Mouse (Mus musculus) kidney, embryonic 16.5 days (tissue): Measurements from ENCODE around the gene Mpdu1. TPM values are rescaled to one million over a fixed set of nuclear protein-coding genes. Genes with fewer than 3 reads are reported as not detected.

Source experiments
- ATAC-seq: fragments of 200-750 bp; cut with Nextera tagmentation; 2 replicates; pipeline ENCODE4 v1.8.0; 2017; ENCODE audit warnings: moderate TSS enrichment; ENCODE audit not compliant: low FRiP score, low TSS enrichment
- H3K27ac ChIP-seq: fragments of 300-500 bp; sonication (generic); 2 replicates; pipeline ENCODE4 v1.5.1; 2014; ENCODE audit warnings: low read length
- H3K27me3 ChIP-seq: fragments of 300-500 bp; sonication (generic); 2 replicates; pipeline ENCODE4 v1.6.1; 2014; ENCODE audit warnings: low read length, control low read depth, mixed read lengths; ENCODE audit not compliant: insufficient read depth
- H3K36me3 ChIP-seq: fragments of 300-500 bp; sonication (generic); 2 replicates; pipeline ENCODE4 v1.6.1; 2014; ENCODE audit warnings: low read length, control low read depth, mixed read lengths; ENCODE audit not compliant: insufficient read depth
- H3K4me1 ChIP-seq: fragments of 300-500 bp; sonication (generic); 2 replicates; pipeline ENCODE4 v1.6.1; 2014; ENCODE audit warnings: low read length, control low read depth, mixed read lengths; ENCODE audit not compliant: insufficient read depth
- H3K4me2 ChIP-seq: fragments of 300-500 bp; sonication (generic); replicated peaks from 2 replicates; pipeline ENCODE4 v1.6.1; 2014; ENCODE audit warnings: low read depth, low read length
- H3K4me3 ChIP-seq: fragments of 300-500 bp; sonication (generic); 2 replicates; pipeline ENCODE4 v1.5.1; 2014; ENCODE audit warnings: mild to moderate bottlenecking, low read length
- H3K9ac ChIP-seq: fragments of 300-500 bp; sonication (generic); replicated peaks from 2 replicates; pipeline ENCODE4 v1.6.1; 2014; ENCODE audit warnings: low read length
- H3K9me3 ChIP-seq: fragments of 300-500 bp; sonication (generic); 2 replicates; pipeline ENCODE4 v1.6.1; 2016; ENCODE audit warnings: low read length, control low read depth
- WGBS: fragments of 180-500 bp; shearing (Covaris S2); extraction: QIAGEN DNeasy Blood & Tissue Kit; methylation state at CpG from one replicate; pipeline ENCODE4 v1.1.7; 2014; 5-methylcytosine and 5-hydroxymethylcytosine counted together
- microRNA counts: library from miRNA; unstranded; fragments of <30 nt; microRNA quantifications from one replicate; lab custom pipeline; 2016
- microRNA-seq: library from miRNA; unstranded; fragments of <30 nt; microRNA quantifications from one replicate; pipeline ENCODE4, GENCODE M21; 2016
- polyA plus RNA-seq: library from polyadenylated mRNA; unstranded; fragments of >200 nt; fragmentation: Nextera tagmentation; extraction: Ambion mirVana; gene quantifications from 2 replicates; pipeline ENCODE4 v1.2.1, GENCODE M21; 2015

The Mpdu1 gene
- polyA plus RNA-seq, 1 experiment from 2014 or later, result 84.0 TPM

- Histone ChIP-seq H3K27me3 (no peaks in the 10 kb centered on the region), H3K4me1 (peaks cover 4% of the 10 kb centered on the region; the same call in 1 of the 2 replicates), H3K36me3 (no peaks in the 10 kb centered on the region), H3K27ac (no peak overlapping the region), H3K9me3 (no peaks in the 10 kb centered on the region), H3K9ac (peak overlapping the region; percentile 53), H3K4me2 (peak overlapping the region; percentile 43; the same call in 1 of the 2 replicates), H3K4me3 (peak overlapping the region; percentile 8; the same call in 1 of the 2 replicates)
- no peak for ATAC-seq
- WGBS, result 12% methylated on average over 18 of the region's 19 CpGs
Measured at GRCm38 (mm10) chr11:69613553-69614256, 48.7 kb downstream of the Mpdu1 start.

- H3K9me3 ChIP-seq, result no peaks in the 10 kb centered on the region
- H3K4me1 ChIP-seq, result peaks cover 9% of the 10 kb centered on the region; the same call in 1 of the 2 replicates
- no peak overlapping the region for H3K4me2 ChIP-seq
- 53% methylated on average over 4 of the region's 4 CpGs for WGBS
- H3K27me3 ChIP-seq, result no peaks in the 10 kb centered on the region
- no peak overlapping the region for H3K4me3 ChIP-seq
- H3K27ac ChIP-seq, result no peak overlapping the region
- H3K36me3 ChIP-seq, result no peaks in the 10 kb centered on the region
- no peak for ATAC-seq
- no peak overlapping the region for H3K9ac ChIP-seq
Measured at GRCm38 (mm10) chr11:69610899-69611298, 51.5 kb downstream of the Mpdu1 start.

GRCm38 (mm10) chr11:69609416-69609815 lies 53.0 kb downstream of the Mpdu1 start:
- H3K36me3 ChIP-seq, result no peaks in the 10 kb centered on the region
- peaks cover 3% of the 10 kb centered on the region for H3K27me3 ChIP-seq
- no peak overlapping the region for H3K9ac ChIP-seq
- H3K27ac ChIP-seq, result no peak overlapping the region
- no peak overlapping the region for H3K4me3 ChIP-seq
- no peak for ATAC-seq
- no peaks in the 10 kb centered on the region for H3K9me3 ChIP-seq
- H3K4me1 ChIP-seq, result peaks cover 17% of the 10 kb centered on the region
- WGBS, result 70% methylated on average over 7 of the region's 7 CpGs
- H3K4me2 ChIP-seq, result no peak overlapping the region

- Histone ChIP-seq H3K27me3 (peaks cover 9% of the 10 kb centered on the region), H3K4me2 (no peak overlapping the region), H3K36me3 (no peaks in the 10 kb centered on the region), H3K9me3 (no peaks in the 10 kb centered on the region), H3K9ac (no peak overlapping the region), H3K27ac (no peak overlapping the region), H3K4me1 (peaks cover 16% of the 10 kb centered on the region), H3K4me3 (no peak overlapping the region)
- ATAC-seq, result no peak
- WGBS, result 93% methylated on average over 3 of the region's 3 CpGs
Measured at GRCm38 (mm10) chr11:69608525-69608924, 53.9 kb downstream of the Mpdu1 start.

- WGBS, result 75% methylated on average over 2 of the region's 2 CpGs
- no peak for ATAC-seq
- Histone ChIP-seq H3K27me3 (peaks cover 9% of the 10 kb centered on the region), H3K27ac (no peak overlapping the region), H3K4me1 (peaks cover 14% of the 10 kb centered on the region; the same call in 1 of the 2 replicates), H3K36me3 (no peaks in the 10 kb centered on the region), H3K4me2 (no peak overlapping the region), H3K9me3 (no peaks in the 10 kb centered on the region), H3K9ac (no peak overlapping the region), H3K4me3 (no peak overlapping the region)
Measured at GRCm38 (mm10) chr11:69606832-69607231, 55.6 kb downstream of the Mpdu1 start.

MicroRNAs within 50 kb of the gene (microRNA counts, 519-probe panel; counts per million panel counts)
- 104 counts per million, percentile 35 among the panel's probes with 10 or more counts for microRNA mmu-miR-1934 (lab: Ali Mortazavi, UCI)
- 3,099 counts per million, percentile 72 among the panel's probes with 10 or more counts for microRNA mmu-miR-467f (lab: Ali Mortazavi, UCI)

Small RNAs within 50 kb of the gene (microRNA-seq; reads per million reads assigned to microRNA genes)
- 2.8 reads per million, percentile 13 among the genes with 10 or more reads in this experiment for gene Mir1934
- gene Mir467f, result not detected

Other genes with a start within 250 kb of the Mpdu1 start
- 26.0 and 31.3 TPM in 2 replicates for gene Kdm6b, start 249.0 kb downstream of the Mpdu1 start, polyA plus RNA-seq
- 0.69 and 0.90 TPM in 2 replicates for gene Dnah2, start 113.5 kb downstream of the Mpdu1 start, polyA plus RNA-seq
- 11.8 and 12.6 TPM in 2 replicates for gene Efnb3, start 102.4 kb downstream of the Mpdu1 start, polyA plus RNA-seq
- 29.3 and 30.3 TPM in 2 replicates for gene Wrap53, start 82.4 kb downstream of the Mpdu1 start, polyA plus RNA-seq
- 191 and 205 TPM in 2 replicates for gene Trp53, start 82.3 kb downstream of the Mpdu1 start, polyA plus RNA-seq
- gene Atp1b2, start 56.7 kb downstream of the Mpdu1 start, polyA plus RNA-seq, result 12.3 and 14.3 TPM in 2 replicates
- gene Shbg, start 44.7 kb downstream of the Mpdu1 start, polyA plus RNA-seq, result 0.17 TPM in 1 of 2 replicates, not detected in the other
- gene Sat2, start 40.6 kb downstream of the Mpdu1 start, polyA plus RNA-seq, result 21.3 and 24.1 TPM in 2 replicates
- gene Fxr2, start 29.7 kb downstream of the Mpdu1 start, polyA plus RNA-seq, result 31.8 and 33.4 TPM in 2 replicates
- gene Sox15, start 7.3 kb downstream of the Mpdu1 start, polyA plus RNA-seq, result 0.19 TPM in 1 of 2 replicates, not detected in the other
- gene Cd68, start 3.5 kb upstream of the Mpdu1 start, polyA plus RNA-seq, result 12.4 and 15.5 TPM in 2 replicates
- 571 and 587 TPM in 2 replicates for gene Eif4a1, start 9.8 kb upstream of the Mpdu1 start, polyA plus RNA-seq
- gene Senp3, start 19.4 kb upstream of the Mpdu1 start, polyA plus RNA-seq, result 96.5 and 98.4 TPM in 2 replicates
- 0.66 and 1.2 TPM in 2 replicates for gene Tnfsf13, start 23.1 kb upstream of the Mpdu1 start, polyA plus RNA-seq
- 8.8 and 11.5 TPM in 2 replicates for gene Tnfsf12, start 33.2 kb upstream of the Mpdu1 start, polyA plus RNA-seq
- gene Tnfsfm13, start 33.5 kb upstream of the Mpdu1 start, polyA plus RNA-seq, result 4.6 and 6.1 TPM in 2 replicates
- gene Polr2a, start 96.0 kb upstream of the Mpdu1 start, polyA plus RNA-seq, result 28.3 and 33.6 TPM in 2 replicates
- gene Slc35g3, start 99.3 kb upstream of the Mpdu1 start, polyA plus RNA-seq, result 0.25 and 0.64 TPM in 2 replicates
- 2.9 TPM in 2 replicates for gene Zbtb4, start 103.3 kb upstream of the Mpdu1 start, polyA plus RNA-seq
- gene Chrnb1, start 133.3 kb upstream of the Mpdu1 start, polyA plus RNA-seq, result 12.9 and 13.8 TPM in 2 replicates
- gene Fgf11, start 139.2 kb upstream of the Mpdu1 start, polyA plus RNA-seq, result 2.6 and 3.0 TPM in 2 replicates
- gene Tmem102, start 143.0 kb upstream of the Mpdu1 start, polyA plus RNA-seq, result 9.0 and 10.2 TPM in 2 replicates
- not detected in 2 replicates for gene Gm39566, start 152.7 kb upstream of the Mpdu1 start, polyA plus RNA-seq
- not detected in 2 replicates for gene Spem2, start 155.8 kb upstream of the Mpdu1 start, polyA plus RNA-seq
- gene Spem1, start 159.5 kb upstream of the Mpdu1 start, polyA plus RNA-seq, result 0.15 and 0.28 TPM in 2 replicates
- gene Nlgn2, start 175.1 kb upstream of the Mpdu1 start, polyA plus RNA-seq, result 6.0 and 6.6 TPM in 2 replicates
- 371 and 389 TPM in 2 replicates for gene Tmem256, start 175.9 kb upstream of the Mpdu1 start, polyA plus RNA-seq
- 105 and 119 TPM in 2 replicates for gene Plscr3, start 183.7 kb upstream of the Mpdu1 start, polyA plus RNA-seq
- 7.0 and 7.3 TPM in 2 replicates for gene Tnk1, start 196.1 kb upstream of the Mpdu1 start, polyA plus RNA-seq
- not detected in 2 replicates for gene Tmem95, start 215.4 kb upstream of the Mpdu1 start, polyA plus RNA-seq
- gene Kctd11, start 218.8 kb upstream of the Mpdu1 start, polyA plus RNA-seq, result 11.3 and 12.5 TPM in 2 replicates
- gene Acap1, start 232.9 kb upstream of the Mpdu1 start, polyA plus RNA-seq, result 0.44 and 0.67 TPM in 2 replicates
- gene 2810408A11Rik, start 238.3 kb upstream of the Mpdu1 start, polyA plus RNA-seq, result 11.7 and 12.8 TPM in 2 replicates
- 11.4 and 12.8 TPM in 2 replicates for gene Neurl4, start 238.4 kb upstream of the Mpdu1 start, polyA plus RNA-seq